Mouse (Mus musculus) liver, adult 2 months (tissue): ENCODE results near the gene Gins2.

ENCODE experiments used
- CTCF ChIP-seq: fragments of 200-500 bp; IDR thresholded peaks from 2 replicates; pipeline ENCODE4 v1.5.1; 2011; ENCODE audit warnings: low read depth, low read length, control low read depth
- POLR2A ChIP-seq: fragments of 200-500 bp; IDR thresholded peaks from 2 replicates; pipeline ENCODE4 v1.6.1; 2011; ENCODE audit warnings: low read length, control low read depth; ENCODE audit not compliant: insufficient read depth; ENCODE audit errors: extremely low read depth

- TF ChIP-seq CTCF: no peak
- TF ChIP-seq POLR2A: no peak
These were observed 55.7 kb downstream of the Gins2 start for GRCm38 (mm10) chr8:120533380-120533779.
